19 mouse cellular contexts compared by ENCODE assay signal in genomic region chr17:45904251-45904650, GRCm38 (mm10).
DNase-seq lines count a peak whose midpoint lies in the region.
"Had no signal": no experiment of that assay in that cellular context is flagged by ENCODE, and none has a peak within 500 bp of the region (broad histone marks: within the 10 kb centered on the region; RNA-seq: fewer than 3 reads in every experiment).

No protein-coding gene starts in this region.

- intact Hi-C loops in left cerebral cortex, postnatal 25 days (cut with DNase I) = loop anchor here (5.0 kb wide), 2 partner anchors 128 to 167 kb away; partner anchors contain the start of gene Vegfa

- peak; percentile 34 for DNase-seq in layer of hippocampus, adult 9-11 months
- DNase-seq in layer of hippocampus, postnatal 25 days (ENCODE audit: extremely low spot score in 1 of 2, low spot score in 1 of 2) = no peak
- peak; percentile 33 to 58 for DNase-seq in frontal cortex, adult 2 months (ENCODE audit: extremely low spot score in 1 of 2, low spot score in 1 of 2)
- DNase-seq in left cerebral cortex, postnatal 25 days (ENCODE audit: low spot score in 2 of 2) = peak; percentile 42 to 87
- DNase-seq in right cerebral cortex, postnatal 4 days = peak; percentile 34
- no peak for DNase-seq in cerebellum, postnatal 10 days
- DNase-seq in retina, postnatal 1 day = no peak
- DNase-seq: adrenal gland, adult 2 months; B cell, adult 2 months; cerebellum, adult 2 months; cerebellum, postnatal 36 days; embryo, embryonic 11 days; gastrocnemius, postnatal 36 days; heart, postnatal 4 days; kidney, adult 2 months; liver, embryonic 13.5 days; lung, adult 2 months; lung, postnatal 14 days; thymus, postnatal 25 days had no signal

Comparison
In these comparisons a context has a peak if more than half of its experiments do, and no peak if none do; other contexts are left out.
1. DNase-seq: peak in layer of hippocampus, adult 9-11 months (single experiment), frontal cortex, adult 2 months (2 of 2), left cerebral cortex, postnatal 25 days (2 of 2) and right cerebral cortex, postnatal 4 days (single experiment); none in layer of hippocampus, postnatal 25 days (0 of 2), cerebellum, postnatal 10 days (0 of 2) and retina, postnatal 1 day (single experiment).